Mouse (Mus musculus) Patski (cell line): ENCODE results near the gene Dnajc11. TPM values are rescaled to one million over a fixed set of nuclear protein-coding genes. Genes with fewer than 3 reads are reported as not detected.

Source experiments
- ATAC-seq: fragments of 100-300 bp; one replicate; pipeline ENCODE4 v1.8.0; 2021
- CTCF ChIA-PET: fragments of 350-600 bp; sonication (Branson Sonifier 250); formaldehyde crosslinking; loops from one replicate; lab custom pipeline; 2022; ENCODE audit warnings: inconsistent platforms; lab: Charles Lee
- POLR2A ChIA-PET: fragments of 350-600 bp; sonication (Branson Sonifier 250); formaldehyde crosslinking; loops from one replicate; lab custom pipeline; 2022; ENCODE audit warnings: antibody characterized with exemption, inconsistent platforms; lab: Charles Lee
- DNase-seq: peaks from one replicate; pipeline ENCODE4 v3.0.0-alpha.2; 2011; ENCODE audit warnings: low read depth, low spot score
- H3K27me3 ChIP-seq: fragments of 371-371 bp; one replicate; pipeline ENCODE4 v1.5.1; 2021
- CTCF ChIP-seq: fragments of 100-300 bp; IDR thresholded peaks from one replicate; pipeline ENCODE4 v1.5.1; 2021
- in situ Hi-C: fragments of 300-500 bp; cut with MboI; formaldehyde crosslinking; loops from 3 replicates; pipeline ENCODE4 v1.11.1; 2018; ENCODE audit warnings: low pct_unique_long_range_greater_than_20kb, mixed read lengths
- polyA plus RNA-seq: library from polyadenylated mRNA; unstranded; gene quantifications from one replicate; pipeline ENCODE4 v1.2.3, GENCODE M21; 2021

Dnajc11 gene
- polyA plus RNA-seq, 1 experiment from 2014 or later: 42.7 TPM

DNA sequence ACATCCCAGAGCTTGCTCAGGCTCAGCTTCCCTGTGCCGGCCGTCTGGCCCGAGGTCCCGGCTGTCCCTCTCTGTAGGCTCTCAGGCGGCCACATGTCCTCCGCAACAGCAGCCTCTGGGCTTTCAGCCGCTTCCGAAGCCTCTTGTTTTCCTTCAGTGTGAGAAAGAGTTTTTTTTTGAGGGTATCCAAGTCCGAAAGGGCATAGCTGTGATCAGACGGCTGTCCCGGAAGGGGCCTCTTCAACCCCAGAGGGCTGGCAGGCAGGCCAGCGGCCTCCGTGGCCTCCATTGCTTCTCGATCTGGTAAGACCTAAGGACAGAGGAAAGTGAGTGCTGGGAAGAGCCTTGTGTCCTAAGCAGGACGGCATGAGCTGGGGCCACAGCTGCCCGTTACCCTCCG, 49.6 kb downstream of the Dnajc11 start:
- DNase-seq (no peak), ATAC-seq (no peak)
- POLR2A ChIA-PET: interaction anchor here (1.4 kb wide), 1 partner anchor 56 kb away, joined by 4 read pairs; the partner anchor contains the start of genes Nol9 and Tas1r1
- no peaks in the 10 kb centered on the region for H3K27me3 ChIP-seq
- CTCF ChIA-PET: interaction anchor here (0.9 to 1.1 kb wide), 2 partner anchors 26 to 46 kb away, joined by 3 read pairs; partner anchors contain the start of gene Klhl21
- in situ Hi-C loops: loop anchor here (5.0 kb wide), 1 partner anchor 44 kb away; the partner anchor contains the start of gene Zbtb48
- TF ChIP-seq CTCF: no peak

DNA sequence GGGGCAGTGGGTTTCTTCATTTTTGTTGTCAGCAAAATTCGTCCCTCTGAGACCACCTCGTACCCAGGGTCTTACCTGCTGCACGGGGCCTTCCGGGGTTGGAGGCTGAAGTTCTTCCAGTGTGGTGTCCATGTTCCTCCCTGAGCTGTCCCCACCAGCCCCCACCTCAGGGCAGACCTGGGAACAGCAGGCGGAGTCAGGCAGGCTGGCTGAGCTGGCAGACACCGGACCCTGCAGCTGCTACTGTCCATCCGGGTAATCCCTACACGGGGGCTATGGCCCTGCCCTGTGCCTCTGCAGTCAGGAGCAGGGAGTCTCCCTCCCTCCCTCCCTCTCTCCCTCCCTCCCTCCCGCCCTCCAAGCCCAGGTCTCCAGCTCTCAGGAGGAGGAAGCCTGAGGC, 50.1 kb downstream of the Dnajc11 start:
- POLR2A ChIA-PET: interaction anchor here (1.4 kb wide), 1 partner anchor 55 kb away, joined by 4 read pairs; the partner anchor contains the start of genes Nol9 and Tas1r1
- ATAC-seq: no peak
- no peaks in the 10 kb centered on the region for H3K27me3 ChIP-seq
- in situ Hi-C loops: loop anchor here (5.0 kb wide), 1 partner anchor 44 kb away; the partner anchor contains the start of gene Zbtb48
- DNase-seq: no peak
- CTCF ChIA-PET: interaction anchor here (0.7 to 1.1 kb wide), 3 partner anchors 9 to 46 kb away, joined by 3 read pairs; partner anchors contain the start of gene Klhl21
- TF ChIP-seq CTCF: no peak

DNA sequence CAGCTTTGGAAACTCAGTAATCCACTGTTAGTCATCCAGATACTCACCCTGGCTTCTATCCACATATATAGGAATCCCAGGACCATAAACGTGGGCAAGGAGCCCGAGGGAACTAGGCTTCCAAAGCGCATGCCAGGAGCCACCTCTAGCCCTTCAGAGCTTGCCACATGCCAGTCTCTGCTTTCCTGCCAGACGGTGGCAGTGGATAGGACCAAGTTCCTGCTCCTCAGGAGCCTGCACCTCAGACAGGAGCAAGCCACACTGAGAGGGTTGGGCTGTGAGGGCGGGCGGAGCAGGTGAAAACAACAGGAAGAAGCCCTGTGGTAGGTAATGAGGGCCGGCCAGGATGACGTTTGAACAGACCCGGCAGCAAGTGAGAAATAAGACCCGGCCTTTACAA, 52.4 kb downstream of the Dnajc11 start:
- ATAC-seq: no peak
- in situ Hi-C loops: no loop called here
- H3K27me3 ChIP-seq: no peaks in the 10 kb centered on the region
- ChIA-PET POLR2A (interaction anchor here (0.8 kb wide), 1 partner anchor 467 kb away, joined by 3 read pairs; no protein-coding TSS in a partner anchor), CTCF (interaction anchor here (1.0 kb wide), 1 partner anchor 43 kb away, joined by 4 read pairs; no protein-coding TSS in a partner anchor)
- TF ChIP-seq CTCF: no peak
- no peak for DNase-seq

DNA sequence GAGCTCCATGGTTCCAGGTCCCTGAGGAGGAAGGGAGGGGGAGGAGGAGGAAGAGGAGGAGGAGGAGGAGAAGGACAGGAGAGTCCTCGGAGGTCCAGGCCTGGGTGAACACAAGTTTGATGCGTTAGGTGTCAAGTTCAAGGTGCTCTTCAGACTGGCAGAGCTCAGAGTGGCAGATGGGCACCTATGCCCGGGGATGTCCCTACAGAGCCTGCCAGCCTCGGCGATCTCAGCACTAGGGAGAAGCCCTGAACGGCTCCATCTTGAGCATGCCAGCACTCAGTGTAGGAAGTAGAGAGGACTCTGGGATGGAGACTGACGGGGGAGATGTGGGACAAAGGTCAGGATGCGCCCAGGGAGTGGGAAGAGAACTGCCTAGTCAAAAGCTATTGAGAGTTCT, 53.2 kb downstream of the Dnajc11 start:
- ChIA-PET CTCF (interaction anchor here (1.0 kb wide), 1 partner anchor 42 kb away, joined by 4 read pairs; no protein-coding TSS in a partner anchor), POLR2A (interaction anchor here (0.8 kb wide), 1 partner anchor 466 kb away, joined by 3 read pairs; no protein-coding TSS in a partner anchor)
- no peak for TF ChIP-seq CTCF
- ATAC-seq (no peak), DNase-seq (no peak)
- no peaks in the 10 kb centered on the region for H3K27me3 ChIP-seq
- in situ Hi-C loops: no loop called here

DNA sequence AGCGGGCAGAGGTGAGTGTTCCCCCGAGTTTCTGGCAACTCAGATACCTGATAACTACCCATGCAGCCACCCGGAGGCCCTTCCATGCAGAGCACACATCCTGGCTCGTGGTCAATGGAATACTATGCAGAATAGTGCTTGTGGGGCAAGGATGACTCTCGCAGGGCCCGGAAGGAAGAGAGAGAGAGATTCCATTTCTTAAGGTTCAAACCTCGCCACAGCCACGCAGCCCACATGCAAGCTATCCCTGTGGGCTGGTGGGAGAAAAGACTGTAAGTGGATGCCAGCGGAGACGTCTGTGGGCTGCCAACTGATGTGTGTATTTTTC, 54.5 kb downstream of the Dnajc11 start:
- ChIA-PET CTCF (no interaction called here), POLR2A (no interaction called here)
- DNase-seq: no peak
- no peak for ATAC-seq
- no peak for TF ChIP-seq CTCF
- in situ Hi-C loops: no loop called here
- H3K27me3 ChIP-seq: no peaks in the 10 kb centered on the region

DNA sequence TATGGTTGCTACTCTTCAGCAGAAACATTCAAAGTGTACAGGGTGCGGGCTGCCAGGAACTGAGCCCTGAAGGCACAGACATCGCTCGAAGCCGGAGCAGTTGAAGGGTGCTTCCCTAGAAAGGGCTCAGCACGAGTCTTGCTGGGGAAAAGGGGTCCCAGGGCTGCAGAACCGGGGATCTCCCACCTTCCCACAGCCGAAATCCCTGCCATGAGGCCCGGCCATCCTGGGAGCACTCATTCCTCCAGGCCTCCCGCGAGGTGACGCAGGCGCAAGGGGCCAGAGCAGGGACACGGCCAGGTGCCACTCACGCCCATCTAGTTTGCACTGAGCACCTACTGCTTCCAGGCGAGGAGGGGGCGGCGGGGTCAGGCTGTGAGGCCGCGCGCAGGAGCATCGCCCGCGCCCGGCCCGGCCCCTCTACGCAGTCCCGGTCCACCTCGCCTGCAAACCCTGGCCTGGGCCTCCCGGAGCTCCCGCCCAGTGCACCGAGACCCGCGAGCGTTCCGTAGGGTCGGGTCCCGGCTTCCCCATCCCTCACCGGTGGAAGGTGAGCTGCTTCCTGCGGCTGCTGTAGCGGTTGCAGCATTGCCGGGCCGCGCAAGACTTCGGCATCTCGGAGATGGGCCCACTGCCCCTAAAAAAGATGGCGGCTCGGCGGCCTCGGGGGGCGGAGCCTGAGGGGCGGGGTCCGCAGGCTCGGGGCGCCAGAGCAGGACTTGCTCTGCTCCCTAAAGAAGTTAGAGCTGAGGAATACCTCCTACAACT, 55.0 kb downstream of the Dnajc11 start, which contains the start of gene Thap3:
TSS of gene Thap3 (minus strand) at position 656 of the 768 bp plus-strand sequence.
- CTCF ChIA-PET: interaction anchor here (0.9 to 3.2 kb wide), 3 partner anchors 7 to 20 kb away, joined by 3 to 12 read pairs (median 3); partner anchors contain the start of gene Klhl21
- DNase-seq: no peak
- no peaks in the 10 kb centered on the region for H3K27me3 ChIP-seq
- in situ Hi-C loops: no loop called here
- TF ChIP-seq CTCF: no peak
- POLR2A ChIA-PET: interaction anchor here (0.9 to 1.3 kb wide), 2 partner anchors 20 to 22 kb away, joined by 3 to 6 read pairs; partner anchors contain the start of gene Klhl21
- peak; percentile 66 for ATAC-seq

DNA sequence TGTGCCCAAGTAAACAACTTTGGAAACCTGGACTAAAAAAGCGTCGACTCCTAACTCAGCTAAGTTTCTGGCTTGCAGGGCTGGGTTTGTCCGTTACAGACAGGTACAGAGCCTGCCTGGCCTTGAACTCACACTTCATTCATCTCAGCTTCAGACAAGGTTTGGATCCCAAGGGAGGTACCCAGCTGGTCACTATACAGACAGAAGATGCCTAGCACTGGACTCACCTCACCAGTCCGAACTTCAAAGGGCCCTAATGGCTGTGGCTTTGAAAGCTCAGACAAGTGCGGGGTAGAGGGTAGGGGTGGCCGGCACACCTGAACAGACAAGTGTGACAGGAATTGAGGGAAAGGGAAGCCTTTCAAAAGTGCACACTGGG, 55.6 kb downstream of the Dnajc11 start:
- no peak for ATAC-seq
- ChIA-PET CTCF (interaction anchor here (0.9 to 3.2 kb wide), 3 partner anchors 8 to 19 kb away, joined by 3 to 12 read pairs (median 3); partner anchors contain the start of gene Klhl21), POLR2A (interaction anchor here (0.9 to 1.3 kb wide), 2 partner anchors 20 to 22 kb away, joined by 3 to 6 read pairs; partner anchors contain the start of gene Klhl21)
- no peaks in the 10 kb centered on the region for H3K27me3 ChIP-seq
- TF ChIP-seq CTCF: no peak
- DNase-seq: no peak
- in situ Hi-C loops: no loop called here

DNA sequence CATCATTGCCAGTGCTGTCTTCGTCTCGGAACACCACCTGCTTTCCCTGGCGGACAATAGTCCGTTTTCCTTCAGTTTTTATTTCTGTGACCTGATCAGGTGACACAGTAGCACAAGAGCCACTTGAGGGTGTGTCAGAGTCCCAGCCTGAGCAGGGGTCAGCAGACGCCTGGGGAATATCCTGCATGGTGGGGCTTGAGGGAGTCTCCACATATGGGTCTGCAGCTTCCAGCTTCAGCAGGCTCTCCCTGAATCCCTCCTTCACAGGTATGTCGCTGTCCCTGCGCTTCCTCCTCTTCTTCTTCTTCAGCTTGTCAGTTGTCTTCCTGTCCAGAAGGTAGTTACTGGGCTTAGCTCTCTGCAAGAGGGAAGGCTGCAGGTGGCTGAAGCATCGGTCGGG, 58.6 kb downstream of the Dnajc11 start:
- no peak for TF ChIP-seq CTCF
- CTCF ChIA-PET: no interaction called here
- no peak for ATAC-seq
- H3K27me3 ChIP-seq: no peaks in the 10 kb centered on the region
- no peak for DNase-seq
- POLR2A ChIA-PET: no interaction called here
- in situ Hi-C loops: no loop called here

DNA sequence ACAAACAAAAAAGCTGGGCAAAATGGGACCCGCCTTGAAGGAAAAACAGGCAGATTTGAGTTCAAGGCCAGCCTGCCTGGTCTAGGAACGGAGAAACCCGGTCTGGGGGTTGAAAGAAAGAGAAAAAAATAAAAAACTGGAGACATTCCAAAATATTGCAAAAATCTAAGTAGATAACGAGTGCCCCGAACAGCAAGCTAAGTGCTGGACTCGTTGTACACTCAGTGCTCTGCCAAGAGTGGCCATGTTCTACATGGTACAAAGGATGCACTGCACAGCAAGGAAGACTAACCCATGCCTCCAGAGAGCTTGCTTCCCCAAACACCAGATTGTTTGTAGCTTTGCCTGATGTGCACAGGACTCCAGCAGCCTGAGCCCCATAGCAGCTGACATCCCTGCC, 59.5 kb downstream of the Dnajc11 start:
- no peak for TF ChIP-seq CTCF

More for the DNA sequence above, 59.5 kb downstream of the Dnajc11 start:
- DNase-seq (no peak), ATAC-seq (no peak)
- H3K27me3 ChIP-seq: no peaks in the 10 kb centered on the region
- ChIA-PET POLR2A (interaction anchor here (0.7 to 2.2 kb wide), 2 partner anchors 16 to 45 kb away, joined by 3 to 7 read pairs; partner anchors contain the start of gene Klhl21), CTCF (interaction anchor here (0.8 to 1.3 kb wide), 2 partner anchors 11 to 35 kb away, joined by 3 read pairs; partner anchors contain the start of gene Zbtb48)
- in situ Hi-C loops: no loop called here
